Mouse (Mus musculus) urinary bladder, postnatal 10 days (tissue): ENCODE measurements around the gene Kcnj15.

Experiments used
- DNase-seq: peaks from one replicate; pipeline ENCODE4 v3.0.0; 2022; ENCODE audit warnings: low spot score

Kcnj15 gene

DNA sequence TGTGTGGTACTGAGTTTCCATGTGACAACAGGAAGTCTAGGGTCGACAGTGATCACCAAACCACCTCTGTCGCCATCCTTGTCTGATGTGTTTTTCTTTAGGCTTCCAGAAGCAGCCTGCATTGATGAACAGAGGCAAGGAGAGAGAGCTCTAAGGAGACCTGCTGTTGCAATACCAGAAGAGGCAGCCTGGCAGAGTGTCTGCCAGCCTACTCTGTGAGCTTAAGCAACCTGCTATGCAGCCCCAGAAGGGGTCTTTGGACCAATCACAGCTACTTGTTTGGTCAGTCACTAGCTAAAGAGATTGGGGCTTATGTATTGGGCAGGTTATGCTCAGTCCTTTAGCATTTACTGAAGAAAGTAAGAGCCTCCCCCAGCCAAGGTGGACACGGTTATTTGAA lies 11.9 kb upstream of the Kcnj15 start:
- DNase-seq = no peak

DNA sequence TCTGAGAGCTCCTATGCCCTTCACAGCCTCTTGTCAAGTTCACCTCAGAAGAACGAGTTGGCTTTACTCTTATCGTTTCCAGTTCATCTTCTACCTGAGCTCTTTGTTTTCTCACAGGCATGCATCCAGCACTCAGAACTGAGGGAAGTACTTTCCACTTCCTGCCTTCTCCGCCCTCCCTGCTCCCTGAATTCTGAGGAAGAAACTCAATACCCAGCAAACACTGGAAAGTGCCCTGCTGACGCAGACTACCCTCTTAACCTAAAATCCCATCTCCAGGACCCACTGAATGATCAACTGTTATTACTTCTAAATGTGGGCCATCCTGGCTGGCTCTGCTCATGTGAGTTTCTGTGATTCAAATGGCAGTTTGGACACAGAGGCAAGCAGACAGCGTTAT lies 8.7 kb upstream of the Kcnj15 start:
- no peak for DNase-seq

DNA sequence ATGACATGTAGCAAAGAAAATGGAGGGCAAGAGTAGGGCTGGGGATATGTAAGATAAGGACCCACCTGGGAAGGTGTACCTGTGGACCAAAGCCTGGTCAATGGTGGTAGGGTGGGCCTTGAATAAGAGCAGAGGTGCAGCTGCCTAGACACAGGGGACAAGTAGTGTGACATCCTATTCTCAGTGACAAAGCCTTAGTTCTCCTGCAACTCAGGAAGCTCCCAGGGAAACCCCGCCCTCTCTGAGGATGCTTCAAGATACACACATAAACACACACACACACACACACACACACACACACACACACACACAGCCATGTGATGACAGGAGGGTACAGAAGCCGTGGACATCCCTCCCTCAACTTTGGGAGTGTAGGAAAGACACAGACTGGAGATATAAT lies 710 bp upstream of the Kcnj15 start:
- DNase-seq = no peak

DNA sequence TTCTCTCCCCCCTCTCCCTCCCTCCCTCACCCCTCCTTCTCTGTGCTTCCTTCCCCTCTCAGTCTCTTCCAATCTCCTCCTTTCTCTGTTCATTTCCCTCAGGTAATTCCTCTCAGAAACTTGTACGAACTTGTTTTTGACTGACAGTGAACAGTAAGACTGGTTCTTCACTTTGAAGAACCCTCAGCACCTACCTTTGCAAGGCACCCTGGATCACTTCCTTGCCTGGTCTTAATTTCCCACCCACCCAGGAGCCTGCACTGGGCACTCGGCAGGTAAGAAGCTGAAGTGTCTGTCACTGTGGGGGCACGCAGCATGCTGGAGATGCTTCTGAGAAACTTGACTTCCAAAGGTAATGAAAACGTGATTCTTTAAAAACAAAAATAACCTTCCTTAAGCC lies 742 bp downstream of the Kcnj15 start:
- DNase-seq = no peak

DNA sequence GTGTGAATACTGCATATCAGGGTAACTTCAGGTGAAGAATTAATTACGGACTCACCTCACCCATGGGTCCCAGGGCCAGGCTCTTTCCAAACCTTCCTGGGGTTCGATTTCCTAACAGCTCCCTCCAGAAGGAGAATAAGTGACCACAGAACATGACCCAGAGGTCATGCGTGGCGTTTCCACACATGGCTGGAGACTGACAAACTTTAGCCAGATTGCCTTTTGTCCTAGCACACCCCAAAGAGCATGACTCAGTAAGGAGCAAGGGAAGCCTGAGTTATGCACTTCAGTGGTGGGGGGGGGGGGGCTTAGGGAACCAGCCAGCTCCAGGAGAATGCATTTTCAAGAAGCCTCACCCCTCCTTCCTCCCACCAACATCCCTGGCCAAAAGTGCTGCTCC lies 2.1 kb downstream of the Kcnj15 start:
- no peak for DNase-seq

DNA sequence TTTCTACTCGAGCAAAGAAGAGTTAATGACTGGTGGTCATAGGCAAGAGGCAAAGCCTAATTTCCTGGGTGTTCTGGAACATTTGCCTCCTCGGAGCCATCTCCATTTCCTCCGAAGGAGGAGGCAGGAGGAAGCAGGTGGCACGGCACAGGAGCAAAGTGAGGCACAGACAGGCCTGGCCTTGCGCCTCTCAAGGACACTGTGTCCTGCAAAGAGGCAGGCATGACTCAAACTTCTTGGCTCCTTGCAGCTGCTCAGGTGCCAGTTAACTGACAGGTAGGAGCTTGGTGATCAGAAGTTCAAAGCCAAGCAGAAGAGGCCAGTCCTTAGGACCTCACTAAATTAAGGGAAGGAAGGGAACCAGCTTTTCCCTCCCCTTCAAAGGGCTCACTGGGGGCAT lies 3.3 kb downstream of the Kcnj15 start:
- DNase-seq = no peak

DNA sequence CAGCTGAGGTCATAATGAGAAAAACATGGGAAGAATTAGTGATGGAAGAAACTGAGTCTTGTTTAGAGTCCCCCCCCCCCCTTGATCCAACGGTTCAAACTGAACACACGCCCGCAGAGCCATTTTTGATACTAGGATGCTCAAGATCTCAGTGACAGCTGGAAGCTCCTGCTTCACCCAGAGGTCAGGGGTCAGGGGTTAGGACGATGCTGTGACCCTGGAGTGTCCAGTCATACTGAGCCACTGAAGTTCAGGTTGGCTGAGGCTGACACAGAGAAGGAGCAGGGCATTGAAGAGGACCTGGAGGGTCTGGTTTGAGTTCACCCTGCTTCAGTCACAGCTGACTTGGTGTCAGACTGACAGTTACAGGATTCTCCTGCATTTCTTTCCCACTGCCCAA lies 4.4 kb downstream of the Kcnj15 start:
- DNase-seq = no peak

DNA sequence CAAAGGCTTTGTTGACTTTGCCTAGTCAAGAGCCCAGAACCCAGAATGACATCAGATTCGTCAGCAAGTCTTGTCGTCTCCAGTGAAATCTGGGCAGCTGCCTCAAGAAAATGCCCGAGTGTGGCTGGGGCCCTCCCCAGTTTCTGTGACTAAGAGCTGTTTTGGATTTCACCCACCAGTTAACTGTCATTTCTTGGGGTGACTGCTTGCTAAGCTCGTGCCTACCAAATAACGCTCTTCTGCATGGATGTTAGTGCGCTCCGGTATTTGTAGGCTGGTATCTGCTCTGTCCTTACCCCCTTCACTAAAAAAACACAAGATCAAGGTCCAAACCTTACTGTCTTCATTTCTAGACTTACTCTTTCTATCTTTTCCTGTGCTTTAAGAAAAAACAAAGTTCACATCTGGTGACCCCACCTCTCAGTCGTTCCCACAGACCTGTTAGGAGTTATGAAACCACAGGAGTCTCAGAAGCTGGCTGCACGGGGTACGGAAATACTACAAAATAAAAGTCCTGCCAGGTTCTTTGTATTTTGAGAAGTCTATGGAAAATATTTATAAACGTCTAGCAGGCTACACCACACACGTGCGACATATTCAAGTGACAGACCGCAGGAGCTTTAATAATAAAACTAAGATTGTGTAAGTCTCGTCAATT lies 5.5 kb downstream of the Kcnj15 start:
- no peak for DNase-seq

DNA sequence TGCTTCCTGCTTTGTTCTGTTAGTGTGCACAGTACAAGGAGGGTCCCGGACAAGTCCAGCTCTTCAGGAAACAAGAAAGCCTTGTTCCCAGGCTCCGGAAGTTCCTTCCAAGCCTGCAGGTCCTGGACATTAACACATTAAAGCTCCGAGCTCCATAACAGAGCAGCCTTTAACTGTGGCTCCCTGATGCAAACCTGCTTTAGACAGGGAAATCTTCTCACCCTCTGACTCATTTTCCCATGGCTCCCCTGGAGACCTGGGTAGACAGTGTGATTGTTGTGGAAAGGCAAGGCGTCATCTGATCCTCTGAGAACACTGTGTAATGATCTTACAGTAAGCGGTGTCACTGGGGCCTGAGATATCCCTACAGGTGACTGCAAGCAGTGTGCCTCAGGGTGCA lies 7.0 kb downstream of the Kcnj15 start:
- DNase-seq = no peak

DNA sequence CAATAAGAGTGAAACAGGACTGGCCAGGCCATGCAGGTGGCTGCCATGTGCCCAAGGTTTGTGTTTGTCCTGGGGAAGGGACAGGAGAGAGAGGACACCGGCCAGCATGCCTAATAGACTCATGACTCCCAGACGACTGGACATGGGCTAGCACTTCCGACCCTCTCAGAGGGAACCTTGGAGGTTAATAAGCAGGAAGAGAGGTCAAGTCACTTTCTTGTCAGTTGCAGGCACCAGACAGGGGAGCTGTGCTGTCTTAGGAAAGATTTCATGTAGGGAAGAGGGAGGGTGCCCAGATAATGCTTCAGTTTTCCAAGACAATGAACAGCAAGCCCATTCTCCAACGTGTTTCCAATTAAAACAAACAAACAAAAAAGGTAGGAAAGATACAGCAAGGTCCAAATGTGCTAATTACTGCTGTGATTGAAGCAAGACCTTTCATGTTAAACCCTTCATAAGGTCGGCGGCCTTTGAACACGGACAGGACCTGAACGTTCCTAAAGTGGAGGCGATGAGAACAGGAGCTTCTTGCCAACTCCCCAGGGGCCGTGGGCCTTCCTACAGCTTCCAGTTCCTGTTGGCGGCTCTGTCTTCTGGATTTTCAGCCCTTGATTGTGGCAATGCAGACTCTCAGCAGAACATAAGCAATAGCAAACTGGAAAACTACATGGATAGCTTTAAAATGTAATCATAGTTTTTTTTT lies 10.3 kb downstream of the Kcnj15 start:
- no peak for DNase-seq

DNA sequence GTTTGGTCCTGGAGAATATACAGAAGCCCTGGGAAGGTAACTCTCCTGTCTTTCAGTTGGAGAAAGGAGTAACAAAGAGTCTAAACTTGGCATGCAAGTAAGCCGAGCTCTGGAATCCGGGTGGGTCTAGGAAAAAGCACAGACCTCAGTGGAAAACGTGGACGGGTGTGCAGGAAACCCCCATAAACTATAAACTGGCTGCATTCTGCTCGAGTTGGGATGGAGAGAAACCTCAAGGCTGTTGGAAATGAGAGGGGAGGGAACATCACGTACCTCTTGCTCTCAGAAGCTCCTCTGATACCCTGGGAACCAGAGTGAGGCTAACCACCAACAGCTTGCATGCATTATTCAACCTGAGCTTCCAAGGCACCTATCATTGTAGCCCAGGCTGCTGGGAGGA lies 12.3 kb downstream of the Kcnj15 start:
- DNase-seq = no peak

DNA sequence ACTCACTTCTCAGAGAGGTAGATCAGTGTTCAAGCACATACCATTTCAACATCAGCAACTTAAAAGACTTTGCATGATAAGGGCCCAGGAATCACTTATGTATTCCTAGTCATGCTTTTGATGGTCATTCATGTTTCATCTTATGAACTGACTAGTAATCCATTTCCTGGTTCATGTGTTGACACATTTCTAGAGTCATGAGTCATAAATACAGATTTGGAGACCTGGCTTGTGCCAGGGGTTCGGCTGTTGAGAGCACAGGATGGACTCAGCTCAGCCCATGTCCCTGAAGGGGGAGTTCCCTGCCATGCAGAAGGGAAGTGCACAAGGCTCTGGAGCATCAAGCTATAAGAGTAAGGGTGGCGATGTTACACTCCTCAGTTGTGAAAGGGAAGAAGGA lies 15.7 kb downstream of the Kcnj15 start:
- DNase-seq = no peak

DNA sequence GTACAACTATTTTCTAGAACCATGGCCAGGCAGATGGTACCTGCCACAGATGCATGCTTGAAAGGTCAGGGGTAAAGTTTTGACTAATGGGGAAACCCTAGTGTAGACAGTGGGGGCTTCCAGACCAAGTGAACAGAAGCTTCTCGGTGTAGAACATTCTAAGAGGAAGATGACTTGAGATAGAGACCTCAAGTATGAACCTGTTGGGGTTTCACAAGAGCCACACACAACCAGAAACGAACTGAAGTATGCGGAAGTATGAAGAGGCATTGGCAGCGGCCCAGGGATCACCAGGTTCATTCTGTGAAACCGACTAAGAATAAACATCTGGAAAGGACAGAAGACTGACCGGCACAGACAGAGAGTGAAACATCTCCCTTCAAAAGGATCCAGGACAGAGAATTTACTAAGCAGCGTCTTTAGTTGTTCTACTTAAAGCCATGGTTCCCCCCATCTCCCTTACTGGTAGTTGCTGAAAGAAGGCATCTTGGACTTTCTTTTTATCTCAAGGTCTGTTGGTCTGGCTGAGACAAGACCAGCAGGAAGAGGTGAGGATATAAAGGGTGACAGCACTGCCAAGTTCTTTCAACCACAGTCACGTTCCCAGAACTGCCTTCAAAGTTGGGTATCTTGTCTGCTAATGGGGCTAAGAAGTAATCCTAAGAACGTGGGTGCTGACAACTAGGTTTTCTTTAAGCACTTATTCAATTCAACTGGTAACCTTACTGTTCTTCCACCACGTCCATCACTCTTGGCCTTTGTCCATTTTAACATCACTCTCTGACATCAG lies 18.6 kb downstream of the Kcnj15 start:
- no peak for DNase-seq

DNA sequence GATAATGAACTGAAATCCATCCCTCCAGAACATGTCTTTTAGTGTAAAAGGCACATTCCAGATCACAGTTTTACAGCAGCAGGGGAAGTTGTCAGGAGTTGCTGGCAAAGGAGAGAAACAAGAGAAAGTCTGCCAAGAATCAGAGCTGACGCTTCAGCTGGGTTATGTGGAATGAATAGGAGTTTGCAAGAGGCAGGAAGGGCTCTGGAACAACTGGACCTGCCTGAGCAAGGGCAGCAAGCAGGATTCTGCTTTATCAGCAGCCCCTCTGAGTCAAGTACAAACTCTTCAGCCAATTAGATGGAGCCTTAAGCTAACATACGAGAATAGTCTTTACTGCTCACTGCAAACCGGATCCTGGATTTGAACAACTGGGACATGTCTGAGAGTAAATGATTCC lies 21.7 kb downstream of the Kcnj15 start:
- DNase-seq = no peak

DNA sequence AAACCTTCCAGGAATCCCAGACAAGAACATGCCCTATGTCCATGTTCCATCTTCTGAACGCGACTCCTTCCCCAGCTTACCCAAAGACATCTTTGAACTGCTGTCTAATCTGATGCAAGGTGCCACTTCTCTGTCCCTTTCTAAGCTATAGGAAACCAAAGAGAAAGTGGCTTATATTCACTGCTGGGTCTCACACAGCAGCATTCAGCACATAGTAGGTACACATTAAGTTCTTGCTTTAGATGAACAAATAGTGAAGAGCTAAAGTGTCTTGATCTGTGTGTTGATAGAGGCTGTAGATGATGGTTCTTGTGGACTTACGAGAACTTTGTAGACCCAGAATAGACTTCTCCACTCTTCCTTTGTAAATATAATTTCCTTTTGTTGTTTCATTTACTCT lies 23.0 kb downstream of the Kcnj15 start:
- no peak for DNase-seq

DNA sequence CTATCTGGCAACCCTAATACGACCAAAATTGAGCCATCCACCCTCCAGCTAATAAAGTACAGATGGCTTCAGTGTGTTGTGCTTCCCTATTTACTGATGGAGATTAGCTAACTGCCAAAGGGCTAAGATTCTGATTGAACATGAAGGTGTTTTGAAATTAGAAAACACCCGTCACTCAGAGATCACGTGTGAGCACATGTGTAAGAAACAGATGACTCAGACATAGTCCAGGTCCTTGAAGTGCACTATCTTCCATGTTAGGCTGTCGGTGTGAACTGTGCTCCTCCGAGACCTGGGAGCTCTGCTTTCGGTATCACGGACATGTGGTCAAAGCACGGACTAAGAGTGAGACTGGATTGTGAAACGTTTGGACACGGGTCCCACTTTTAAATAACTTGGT lies 26.0 kb downstream of the Kcnj15 start:
- DNase-seq = no peak

DNA sequence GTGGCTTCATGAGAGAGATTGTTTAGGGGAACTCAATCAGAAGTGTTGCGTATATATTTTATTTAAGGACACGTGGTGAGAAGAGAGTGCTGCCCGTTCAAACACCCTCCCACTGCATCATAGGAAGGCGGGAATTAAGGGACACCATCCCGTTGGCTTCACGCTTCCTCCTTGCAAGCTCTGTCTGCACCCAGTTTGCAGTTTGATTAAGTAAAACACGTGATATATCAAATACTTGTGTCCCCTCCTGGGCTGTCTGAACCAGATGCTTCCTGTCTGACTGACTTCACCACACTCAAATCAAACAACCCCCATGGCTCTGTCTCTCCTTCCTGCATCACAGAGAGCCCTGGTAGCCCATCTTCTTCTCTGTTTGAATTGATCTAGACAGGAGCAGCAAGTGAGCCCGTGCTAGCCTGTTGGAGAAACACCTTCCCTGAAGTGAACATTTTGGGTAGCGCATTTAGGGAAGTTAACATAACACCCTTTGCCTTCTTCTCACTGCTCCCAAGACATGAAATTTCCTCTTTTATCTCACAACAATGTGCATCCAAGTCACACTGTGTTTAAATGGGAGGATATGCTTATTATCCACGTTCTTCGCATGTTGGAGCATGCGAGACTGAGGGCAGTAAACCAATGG lies 26.8 kb downstream of the Kcnj15 start:
- DNase-seq = no peak

DNA sequence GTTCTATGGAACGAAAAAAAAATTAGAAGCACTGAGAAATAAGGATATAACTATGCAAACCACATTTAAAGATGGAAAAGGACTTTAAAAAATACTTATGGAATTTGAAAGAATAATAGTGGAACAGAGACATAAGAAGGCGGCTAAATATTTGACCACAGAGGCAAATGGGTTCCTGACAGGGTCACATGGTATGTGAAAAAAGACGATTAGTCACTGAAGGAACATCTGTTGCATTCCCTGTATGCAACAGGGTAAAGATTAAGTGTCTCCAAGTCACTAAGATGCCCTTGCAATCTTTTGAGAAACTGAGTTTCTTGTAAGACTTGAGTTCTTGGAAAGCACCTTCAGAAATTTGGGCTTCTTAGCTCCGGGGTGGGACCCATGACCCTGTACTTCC lies 27.7 kb downstream of the Kcnj15 start:
- DNase-seq = no peak

DNA sequence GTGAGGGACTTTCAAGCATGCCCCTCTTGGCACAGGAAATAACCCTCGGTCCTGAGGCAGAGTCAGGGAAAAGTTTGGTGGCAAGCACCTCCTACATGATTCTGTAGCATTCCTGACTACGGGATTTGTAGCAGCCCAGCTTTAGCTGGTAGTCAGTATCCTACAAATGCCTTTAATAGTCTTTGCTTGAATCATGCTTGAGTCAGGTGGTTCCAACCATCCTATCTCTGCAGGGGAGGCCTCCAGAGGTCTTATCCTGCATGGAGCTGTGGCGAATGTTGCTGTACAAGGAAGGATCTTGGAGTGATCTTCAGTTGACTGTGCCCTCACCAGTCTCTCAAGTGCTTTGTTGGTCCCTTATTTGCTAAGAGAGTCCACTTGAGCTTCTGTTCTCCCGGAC lies 28.4 kb downstream of the Kcnj15 start:
- no peak for DNase-seq

DNA sequence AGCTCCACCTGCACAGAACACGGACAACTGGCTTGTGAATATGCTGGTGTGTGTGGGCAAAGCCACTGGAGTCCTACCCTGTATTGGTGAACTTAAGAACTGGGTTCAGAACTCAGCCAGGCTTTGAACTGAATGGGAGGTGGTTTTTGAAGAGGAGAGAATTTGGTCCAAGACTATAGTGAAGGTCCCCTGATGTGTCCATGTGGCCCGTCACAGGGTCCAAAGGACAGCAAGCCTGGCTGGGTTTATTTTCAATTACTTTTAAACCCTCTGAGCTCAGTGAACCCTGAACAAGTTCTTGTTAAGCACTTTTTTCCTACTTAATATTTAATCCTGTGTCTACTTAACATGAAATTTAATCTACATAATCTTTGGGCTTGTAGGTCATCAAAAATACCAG lies 30.3 kb downstream of the Kcnj15 start:
- DNase-seq = no peak

DNA sequence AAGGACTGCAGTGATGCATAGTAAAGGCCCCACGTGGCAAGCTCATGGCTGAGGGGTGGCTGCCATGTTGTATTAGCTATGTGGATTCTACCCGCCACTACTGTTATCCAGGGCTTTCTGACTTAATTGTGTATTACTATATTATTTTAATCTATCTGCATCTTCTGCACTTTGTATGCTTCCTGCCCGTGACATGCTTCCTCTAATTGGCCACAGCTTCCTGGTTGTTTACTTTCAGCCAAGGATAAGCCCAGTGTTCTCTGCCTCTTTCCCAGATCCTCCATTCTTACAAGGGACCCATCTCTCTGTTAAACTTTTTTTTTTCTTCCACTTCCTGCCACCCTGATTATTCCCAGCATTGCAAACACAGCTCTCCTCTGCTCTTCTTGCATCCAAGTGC lies 32.0 kb downstream of the Kcnj15 start:
- DNase-seq = no peak

DNA sequence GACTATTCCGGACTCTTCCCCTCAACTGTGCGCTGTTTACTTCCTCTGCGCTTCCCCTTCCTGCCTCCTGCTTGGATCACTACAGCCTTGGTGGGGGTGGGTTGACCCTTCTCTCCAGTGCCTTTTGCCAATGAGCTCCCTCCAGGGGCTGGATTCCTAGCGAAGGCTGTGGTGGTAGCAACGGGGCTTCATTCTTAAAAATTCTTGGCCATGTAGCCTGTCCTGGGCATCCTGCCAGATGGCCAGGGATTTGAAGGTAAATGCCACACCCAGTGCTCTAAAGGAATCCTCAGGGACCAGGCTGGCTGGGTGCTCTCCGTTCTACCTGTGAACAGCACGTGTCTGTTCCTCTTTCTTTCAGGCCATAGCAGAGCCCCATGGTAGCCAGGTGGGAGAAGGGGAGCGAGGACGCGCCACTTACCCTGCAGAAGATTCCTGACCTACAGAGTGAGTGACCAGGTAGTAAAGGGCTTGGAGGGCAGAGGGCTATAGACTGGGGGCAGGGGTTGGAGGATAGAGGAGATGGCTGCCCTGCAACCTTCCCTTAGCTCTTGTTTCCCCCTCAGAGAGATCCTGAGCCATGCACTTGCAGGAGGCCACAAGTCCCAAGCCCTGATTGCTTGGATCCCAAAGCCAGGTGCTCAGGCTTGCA lies 34.2 kb downstream of the Kcnj15 start:
- no peak for DNase-seq
